Comparison of ENCODE assay signal across 9 mouse cellular contexts in genomic region chr1:88994588-88995331, GRCm38 (mm10).
DNase-seq lines count a peak whose midpoint lies in the region; ATAC-seq and TF ChIP-seq lines count a peak whose summit lies in the region.
"Had no signal": no experiment of that assay in that cellular context is flagged by ENCODE, and none has a peak within 500 bp of the region (broad histone marks: within the 10 kb centered on the region; RNA-seq: fewer than 3 reads in every experiment).

No protein-coding gene starts in this region.

- DNase-seq in gastrocnemius, adult 2 months = no peak
- no peak for DNase-seq in gastrocnemius, adult 18-20 months (ENCODE audit: low spot score)
- no peak for DNase-seq in layer of hippocampus, adult 2 months (ENCODE audit: low spot score in 2 of 2)
- no peak for DNase-seq in layer of hippocampus, postnatal 36 days
- peak; percentile 23 for DNase-seq in limb, embryonic 11.5 days (ENCODE audit: low spot score)
- DNase-seq in mesoderm, embryonic 11.5 days (ENCODE audit: low read depth, low spot score) = peak; percentile 23
- no peak for DNase-seq in spleen, adult 12 weeks (ENCODE audit: low spot score)
- DNase-seq: retina, postnatal 1 day had no signal

- peaks cover 14% of the 10 kb centered on the region for H3K4me1 ChIP-seq in limb, embryonic 11.5 days (ENCODE audit: control insufficient read depth, insufficient read depth, low read length)
- H3K4me1 ChIP-seq in liver, embryonic 12.5 days = no peaks in the 10 kb centered on the region

- H3K9me3 ChIP-seq in limb, embryonic 11.5 days (ENCODE audit: control insufficient read depth, low read length) = no peaks in the 10 kb centered on the region
- H3K9me3 ChIP-seq in liver, embryonic 12.5 days (replicated peaks) = no peaks in the 10 kb centered on the region

- TF ChIP-seq CTCF in gastrocnemius, adult 2 months (IDR thresholded peaks at IDR 0.05) = no peak
- no peak for TF ChIP-seq CTCF in layer of hippocampus, adult 2 months (conservative IDR thresholded peaks at IDR 0.05)

- no peaks in the 10 kb centered on the region for H3K36me3 ChIP-seq in limb, embryonic 11.5 days (ENCODE audit: control insufficient read depth, insufficient read depth, low read length)
- no peaks in the 10 kb centered on the region for H3K36me3 ChIP-seq in liver, embryonic 12.5 days

- intact Hi-C loops in gastrocnemius, adult 2 months (cut with DNase I) = no loop called here

- H3K4me3 ChIP-seq in gastrocnemius, adult 2 months = no peak overlapping the region
- no peak overlapping the region for H3K4me3 ChIP-seq in layer of hippocampus, adult 2 months
- no peak overlapping the region for H3K4me3 ChIP-seq in limb, embryonic 11.5 days (ENCODE audit: low read depth, low read length)
- no peak overlapping the region for H3K4me3 ChIP-seq in liver, embryonic 12.5 days

- no peaks in the 10 kb centered on the region for H3K27me3 ChIP-seq in limb, embryonic 11.5 days (ENCODE audit: control insufficient read depth, insufficient read depth, low read length)
- no peaks in the 10 kb centered on the region; the same call in 1 of the 2 replicates for H3K27me3 ChIP-seq in liver, embryonic 12.5 days (replicated peaks)

- WGBS in limb, embryonic 11.5 days = 57% methylated on average over 12 of the region's 12 CpGs
- 60% methylated on average over 12 of the region's 12 CpGs for WGBS in liver, embryonic 12.5 days (ENCODE audit: insufficient replicate concordance)

- H3K4me2 ChIP-seq in limb, embryonic 11.5 days (ENCODE audit: low read depth, severe bottlenecking) = no peak overlapping the region
- H3K4me2 ChIP-seq in liver, embryonic 12.5 days = no peak overlapping the region

- ATAC-seq in limb, embryonic 11.5 days (ENCODE audit: insufficient number of reproducible peaks, low FRiP score, low TSS enrichment, low read depth) = no peak
- no peak for ATAC-seq in liver, embryonic 12.5 days

- peak overlapping the region; percentile 48; the same call in 1 of the 2 replicates for H3K27ac ChIP-seq in gastrocnemius, adult 2 months
- H3K27ac ChIP-seq in layer of hippocampus, adult 2 months = peak overlapping the region; percentile 29; the same call in 1 of the 2 replicates
- no peak overlapping the region for H3K27ac ChIP-seq in limb, embryonic 11.5 days (replicated peaks; ENCODE audit: low read depth, low read length)
- H3K27ac ChIP-seq in liver, embryonic 12.5 days = no peak overlapping the region

- H3K9ac ChIP-seq in limb, embryonic 11.5 days (ENCODE audit: low read length) = no peak overlapping the region
- no peak overlapping the region for H3K9ac ChIP-seq in liver, embryonic 12.5 days

Comparison
In these comparisons a context has a peak if more than half of its experiments do, and no peak if none do; other contexts are left out.
1. DNase-seq: peak in limb, embryonic 11.5 days (single experiment) and mesoderm, embryonic 11.5 days (single experiment); none in gastrocnemius, adult 2 months (single experiment), gastrocnemius, adult 18-20 months (single experiment), layer of hippocampus, adult 2 months (0 of 2), layer of hippocampus, postnatal 36 days (0 of 2) and spleen, adult 12 weeks (single experiment).
2. H3K27ac ChIP-seq: peak in gastrocnemius, adult 2 months (single experiment) and layer of hippocampus, adult 2 months (single experiment); none in limb, embryonic 11.5 days (single experiment) and liver, embryonic 12.5 days (single experiment).